ENCODE assay signal across 8 mouse cellular contexts in genomic region chr1:191575458-191576247, GRCm38 (mm10). TPM values are rescaled to one million over a fixed set of nuclear protein-coding genes. Genes with fewer than 3 reads are reported as not detected.
A peak's percentile ranks its signal among the peaks of the same experiment; 100 is the strongest.
DNase-seq lines count a peak whose midpoint lies in the region; ATAC-seq and TF ChIP-seq lines count a peak whose summit lies in the region.

Gene Dtl, minus strand, starts transcription at chr1:191575544.
Gene Ints7, plus strand, starts transcription at chr1:191575636.

- H3K36me3 ChIP-seq in embryonic facial prominence, embryonic 15.5 days = peaks cover 4% of the 10 kb centered on the region; the same call in 1 of the 2 replicates
- H3K36me3 ChIP-seq in limb, embryonic 14.5 days (ENCODE audit: control insufficient read depth, insufficient read depth, low read length) = 0 out of 2 replicates have a peak, but pooled peaks cover 3% of the 10 kb centered on the region
- H3K36me3 ChIP-seq in midbrain, postnatal 0 days (ENCODE audit: insufficient read depth, low read length) = no peaks in the 10 kb centered on the region

- peak; percentile 98 for ATAC-seq in embryonic facial prominence, embryonic 15.5 days (ENCODE audit: insufficient number of reproducible peaks, low FRiP score, low TSS enrichment, low read depth)
- ATAC-seq in limb, embryonic 14.5 days (ENCODE audit: low FRiP score, low read depth) = peak; percentile 96
- ATAC-seq in midbrain, postnatal 0 days (ENCODE audit: low FRiP score) = peak; percentile 99

- H3K9me3 ChIP-seq in embryonic facial prominence, embryonic 15.5 days (replicated peaks) = no peaks in the 10 kb centered on the region
- H3K9me3 ChIP-seq in limb, embryonic 14.5 days (ENCODE audit: control insufficient read depth, low read length) = no peaks in the 10 kb centered on the region
- H3K9me3 ChIP-seq in midbrain, postnatal 0 days (ENCODE audit: low read length) = no peaks in the 10 kb centered on the region

- TF ChIP-seq POLR2A in bone marrow, adult 2 months (IDR thresholded peaks at IDR 0.05; ENCODE audit: borderline replicate concordance, control insufficient read depth, low read depth, low read length) = peak; percentile 58
- peak; percentile 94; the same call in 1 of the 2 replicates for TF ChIP-seq POLR2A in limb, embryonic 14.5 days (IDR thresholded peaks at IDR 0.05; ENCODE audit: borderline replicate concordance, extremely low read depth, insufficient read depth, insufficient read length)

- peak; percentile 99 for DNase-seq in 416B (ENCODE audit: low read depth)
- DNase-seq in heart, adult 8-10 months (ENCODE audit: low spot score) = peak; percentile 99
- peak; percentile 99 for DNase-seq in kidney, adult 9 months
- DNase-seq in limb, embryonic 14.5 days (ENCODE audit: low spot score) = peak; percentile 99
- DNase-seq in midbrain, postnatal 0 days (ENCODE audit: low spot score) = peak; percentile 100
- peak; percentile 99 for DNase-seq in spleen, postnatal 14 days (ENCODE audit: low spot score in 2 of 2)

- H3K4me2 ChIP-seq in embryonic facial prominence, embryonic 15.5 days (replicated peaks) = peak within 1 kb of the TSS; percentile 69
- H3K4me2 ChIP-seq in limb, embryonic 14.5 days (replicated peaks; ENCODE audit: low read depth, low read length, severe bottlenecking) = peak within 1 kb of the TSS; percentile 69
- peak within 1 kb of the TSS; percentile 97 for H3K4me2 ChIP-seq in midbrain, postnatal 0 days (ENCODE audit: low read depth, low read length, poor library complexity, severe bottlenecking)

- peak within 1 kb of the TSS; percentile 78 for H3K9ac ChIP-seq in embryonic facial prominence, embryonic 15.5 days
- peak within 1 kb of the TSS; percentile 76 for H3K9ac ChIP-seq in limb, embryonic 14.5 days (ENCODE audit: low read depth, low read length, severe bottlenecking)
- 0 out of 2 replicates have a peak within 1 kb of the TSS, but pooled peaks have one; percentile 33 for H3K9ac ChIP-seq in midbrain, postnatal 0 days (replicated peaks; ENCODE audit: low read length, poor library complexity, severe bottlenecking)

- H3K4me3 ChIP-seq in bone marrow, adult 2 months (replicated peaks; ENCODE audit: control insufficient read depth, low read depth, low read length) = peak within 1 kb of the TSS; percentile 96
- H3K4me3 ChIP-seq in embryonic facial prominence, embryonic 15.5 days (replicated peaks) = peak within 1 kb of the TSS; percentile 91
- peak within 1 kb of the TSS; percentile 89 for H3K4me3 ChIP-seq in limb, embryonic 14.5 days (replicated peaks; ENCODE audit: low read length)
- peak within 1 kb of the TSS; percentile 79 for H3K4me3 ChIP-seq in midbrain, postnatal 0 days (ENCODE audit: low read depth, low read length)

- WGBS in bone marrow, adult 2 months = under 1% methylated on average over 70 of the region's 70 CpGs
- 0% methylated on average over 70 of the region's 70 CpGs for WGBS in embryonic facial prominence, embryonic 15.5 days
- under 1% methylated on average over 68 of the region's 70 CpGs for WGBS in limb, embryonic 14.5 days
- WGBS in midbrain, postnatal 0 days = under 1% methylated on average over 70 of the region's 70 CpGs

- H3K27me3 ChIP-seq in embryonic facial prominence, embryonic 15.5 days = no peaks in the 10 kb centered on the region
- H3K27me3 ChIP-seq in limb, embryonic 14.5 days (ENCODE audit: control insufficient read depth, insufficient read depth, low read length) = no peaks in the 10 kb centered on the region
- no peaks in the 10 kb centered on the region for H3K27me3 ChIP-seq in midbrain, postnatal 0 days (ENCODE audit: insufficient read depth, low read length)

- peak; percentile 92 for TF ChIP-seq CTCF in bone marrow, adult 2 months (IDR thresholded peaks at IDR 0.05; ENCODE audit: control insufficient read depth, insufficient read depth, low read length)
- peak; percentile 99 for TF ChIP-seq CTCF in midbrain, postnatal 0 days (IDR thresholded peaks at IDR 0.05)

- H3K4me1 ChIP-seq in bone marrow, adult 2 months (ENCODE audit: control insufficient read depth, insufficient read depth, low read length) = no peaks in the 10 kb centered on the region; the same call in 1 of the 2 replicates
- H3K4me1 ChIP-seq in embryonic facial prominence, embryonic 15.5 days = peaks cover 24% of the 10 kb centered on the region
- peaks cover 22% of the 10 kb centered on the region for H3K4me1 ChIP-seq in limb, embryonic 14.5 days (ENCODE audit: control insufficient read depth, insufficient read depth, low read length)
- H3K4me1 ChIP-seq in midbrain, postnatal 0 days (ENCODE audit: insufficient read depth, low read length) = peaks cover 11% of the 10 kb centered on the region

- H3K27ac ChIP-seq in bone marrow, adult 2 months (ENCODE audit: control insufficient read depth, insufficient read depth, low read depth, low read length, poor library complexity) = peak within 1 kb of the TSS; percentile 89
- H3K27ac ChIP-seq in embryonic facial prominence, embryonic 15.5 days (replicated peaks) = peak within 1 kb of the TSS; percentile 98
- peak within 1 kb of the TSS; percentile 92 for H3K27ac ChIP-seq in limb, embryonic 14.5 days (replicated peaks; ENCODE audit: low read depth, low read length)
- peak within 1 kb of the TSS; percentile 88 for H3K27ac ChIP-seq in midbrain, postnatal 0 days (ENCODE audit: low read depth, low read length)

RNA-seq across cellular contexts. Expression of gene Dtl, which starts in this region (rescaled TPM):
- polyA plus RNA-seq in bone marrow, adult 2 months (2011; ENCODE audit: insufficient read depth, insufficient read length, low replicate concordance, missing spikeins) = 23.5 and 24.8 TPM in 2 replicates
- 41.8 and 45.0 TPM in 2 replicates for polyA plus RNA-seq in embryonic facial prominence, embryonic 15.5 days (2015; fragmentation: Nextera tagmentation; extraction: Ambion mirVana)
- total RNA-seq in heart, adult 8-10 months (2022) = under 1 TPM; 0.06 to 0.34 (median 0.20) TPM
- polyA plus RNA-seq in limb, embryonic 14.5 days (2012; rRNA removed) = 27.3 and 30.0 TPM in 2 replicates
- 42.9 and 47.0 TPM in 2 replicates for polyA plus RNA-seq in limb, embryonic 14.5 days (2014; fragmentation: Nextera tagmentation; extraction: Ambion mirVana)
- 2.5 and 3.1 TPM in 2 replicates for total RNA-seq in midbrain, postnatal 0 days (2014; rRNA removed)
- 1.7 and 2.0 TPM in 2 replicates for polyA plus RNA-seq in midbrain, postnatal 0 days (2015; fragmentation: Nextera tagmentation; extraction: Ambion mirVana)

RNA-seq across cellular contexts. Expression of gene Ints7, which starts in this region (rescaled TPM):
- 21.0 and 32.1 TPM in 2 replicates for polyA plus RNA-seq in bone marrow, adult 2 months (2011; ENCODE audit: insufficient read depth, insufficient read length, low replicate concordance, missing spikeins)
- polyA plus RNA-seq in embryonic facial prominence, embryonic 15.5 days (2015; fragmentation: Nextera tagmentation; extraction: Ambion mirVana) = 47.7 and 48.1 TPM in 2 replicates
- total RNA-seq in heart, adult 8-10 months (2022) = 10 to 100 TPM in 3 of 4 experiments, 1 to 10 TPM in 1; 9.7 to 11.2 (median 10.8) TPM
- polyA plus RNA-seq in limb, embryonic 14.5 days (2012; rRNA removed) = 61.8 and 72.5 TPM in 2 replicates
- polyA plus RNA-seq in limb, embryonic 14.5 days (2014; fragmentation: Nextera tagmentation; extraction: Ambion mirVana) = 39.9 and 46.1 TPM in 2 replicates
- 33.1 and 40.4 TPM in 2 replicates for total RNA-seq in midbrain, postnatal 0 days (2014; rRNA removed)
- polyA plus RNA-seq in midbrain, postnatal 0 days (2015; fragmentation: Nextera tagmentation; extraction: Ambion mirVana) = 24.6 and 27.0 TPM in 2 replicates

Comparison
In these comparisons a context has a peak if more than half of its experiments do, and no peak if none do; other contexts are left out.
1. Peak in every context shown above with its lines: DNase-seq, ATAC-seq, H3K4me3 ChIP-seq and H3K27ac ChIP-seq.